Mouse (Mus musculus): ENCODE measurements around the gene Dapk2.

- TF ChIP-seq CTCF (IDR thresholded peaks at IDR 0.05; ENCODE audit: insufficient read depth, low read depth, low read length) (no peak), POLR2A (IDR thresholded peaks at IDR 0.05; ENCODE audit: insufficient read depth, low read depth, low read length) (no peak)
Observed at GRCm38 (mm10) chr9:66281501-66281951, 123.5 kb downstream of the Dapk2 start.

Measured in olfactory bulb, adult 2 months (tissue).